Mouse (Mus musculus): ENCODE results near the gene Thpo.

Thpo gene

DNA sequence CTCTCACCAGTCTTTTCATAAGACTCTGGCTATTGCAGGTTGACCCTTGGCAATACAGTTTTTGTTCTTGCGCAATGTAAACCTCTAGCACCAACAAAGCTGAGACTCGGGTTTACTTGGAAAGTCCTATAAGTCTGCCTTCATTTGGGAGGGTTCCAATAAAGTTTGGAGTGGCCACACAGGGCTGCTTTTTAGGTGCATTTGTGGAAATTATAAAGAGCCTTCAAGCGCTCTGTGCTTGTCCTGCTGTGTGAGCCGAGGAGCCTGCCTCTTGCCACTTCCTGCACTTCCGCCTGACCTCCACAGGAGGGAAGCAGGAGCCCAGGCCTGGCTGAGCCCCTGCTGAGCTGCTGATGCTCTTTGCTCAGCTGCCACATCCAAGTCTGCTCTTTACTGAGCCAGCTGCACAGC lies 10.0 kb downstream of the Thpo start:
- DNase-seq (ENCODE audit: low spot score): peak; percentile 71

DNA sequence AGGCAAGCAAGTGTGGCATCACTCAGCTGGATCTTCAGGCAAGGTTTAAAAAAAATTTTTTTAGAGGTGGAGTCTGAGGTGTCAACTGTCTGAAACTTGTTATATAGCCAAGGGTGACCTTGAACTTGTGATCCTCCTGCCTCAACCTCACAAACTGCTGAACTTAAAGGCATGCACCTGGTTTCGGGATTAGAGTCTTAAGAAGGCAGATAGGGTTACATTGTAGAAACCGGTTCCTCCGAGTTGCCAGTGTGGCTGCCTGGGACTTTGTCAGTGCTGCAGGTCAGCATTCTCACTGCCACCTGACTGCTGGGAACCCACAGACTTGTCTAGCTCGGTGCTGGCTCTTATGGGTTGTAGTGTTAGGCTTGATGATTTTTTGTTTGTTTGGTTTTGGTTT lies 11.1 kb downstream of the Thpo start:
- DNase-seq (ENCODE audit: low spot score): no peak

DNA sequence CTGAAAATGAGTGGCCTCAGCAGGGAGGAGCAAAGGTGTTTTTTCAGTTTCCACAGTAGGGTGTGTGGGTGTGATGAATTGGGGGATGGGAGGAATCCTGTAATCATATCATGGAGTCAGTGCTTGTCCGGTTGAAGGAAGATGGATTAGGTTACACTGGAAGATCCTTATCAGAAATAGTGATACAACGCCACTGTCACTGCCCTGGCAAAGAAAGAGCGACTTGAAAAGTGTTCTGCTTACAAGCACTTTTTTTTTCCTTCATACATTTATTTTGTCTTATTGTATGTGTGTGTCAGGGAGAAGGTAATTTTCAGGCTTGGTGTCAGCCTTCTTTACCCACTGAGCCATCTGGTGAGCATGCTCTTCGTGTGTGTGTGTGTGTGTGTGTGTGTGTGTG lies 11.6 kb downstream of the Thpo start:
- no peak for DNase-seq (ENCODE audit: low spot score)

DNA sequence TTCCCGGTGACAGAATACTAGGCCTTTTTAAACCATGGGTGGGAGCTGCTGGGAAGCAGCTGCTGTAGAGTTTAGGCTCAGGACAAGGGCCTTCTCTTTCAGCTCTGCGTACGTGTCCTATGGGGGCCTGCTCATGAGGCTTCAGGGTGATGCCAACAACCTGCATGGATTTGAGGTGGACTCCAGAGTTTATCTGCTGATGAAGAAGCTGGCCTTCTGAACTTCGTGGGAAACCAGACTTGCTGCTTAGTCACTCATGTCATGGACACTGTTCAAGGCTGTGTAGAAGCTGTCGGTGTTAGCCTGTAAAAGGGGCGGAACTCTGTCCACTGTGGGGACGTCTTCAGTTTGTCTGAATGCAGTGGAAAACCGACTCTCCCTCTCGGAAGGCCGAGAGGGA lies 12.5 kb downstream of the Thpo start:
- no peak for DNase-seq (ENCODE audit: low spot score)

DNA sequence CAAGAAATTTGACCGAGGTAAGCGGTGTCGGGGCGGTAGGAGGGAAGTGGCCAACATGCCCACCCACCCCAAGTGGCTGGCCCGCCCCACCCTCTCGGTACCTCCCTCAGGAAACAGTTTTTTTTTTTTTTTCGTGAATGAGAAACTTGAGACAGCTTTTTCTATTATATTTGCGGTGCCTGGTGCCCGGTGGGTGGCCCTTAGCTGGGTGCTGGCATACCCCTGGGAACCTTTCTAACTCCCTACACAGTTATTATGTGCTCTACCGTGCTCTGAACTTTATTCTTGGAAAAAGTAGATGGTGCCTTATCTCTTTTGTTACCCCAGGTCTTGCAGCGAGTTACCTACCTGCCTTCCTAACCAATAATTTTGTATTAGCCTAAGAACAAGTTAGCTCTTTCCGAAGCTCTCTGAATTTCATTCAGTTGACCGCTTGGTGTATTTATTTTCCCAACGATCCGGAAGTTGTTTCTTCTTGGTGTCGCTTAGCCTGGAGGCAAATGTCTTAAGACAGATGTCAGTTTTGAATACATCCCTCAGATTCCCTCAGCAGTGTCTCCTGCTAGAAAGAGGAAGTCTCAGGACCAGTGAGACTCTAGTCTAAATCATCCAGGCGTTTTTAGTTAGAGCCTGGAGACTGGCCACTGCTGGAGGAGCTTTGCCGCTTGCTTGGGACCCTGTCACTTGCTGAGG lies 16.2 kb downstream of the Thpo start:
- no peak for DNase-seq (ENCODE audit: low spot score)

DNA sequence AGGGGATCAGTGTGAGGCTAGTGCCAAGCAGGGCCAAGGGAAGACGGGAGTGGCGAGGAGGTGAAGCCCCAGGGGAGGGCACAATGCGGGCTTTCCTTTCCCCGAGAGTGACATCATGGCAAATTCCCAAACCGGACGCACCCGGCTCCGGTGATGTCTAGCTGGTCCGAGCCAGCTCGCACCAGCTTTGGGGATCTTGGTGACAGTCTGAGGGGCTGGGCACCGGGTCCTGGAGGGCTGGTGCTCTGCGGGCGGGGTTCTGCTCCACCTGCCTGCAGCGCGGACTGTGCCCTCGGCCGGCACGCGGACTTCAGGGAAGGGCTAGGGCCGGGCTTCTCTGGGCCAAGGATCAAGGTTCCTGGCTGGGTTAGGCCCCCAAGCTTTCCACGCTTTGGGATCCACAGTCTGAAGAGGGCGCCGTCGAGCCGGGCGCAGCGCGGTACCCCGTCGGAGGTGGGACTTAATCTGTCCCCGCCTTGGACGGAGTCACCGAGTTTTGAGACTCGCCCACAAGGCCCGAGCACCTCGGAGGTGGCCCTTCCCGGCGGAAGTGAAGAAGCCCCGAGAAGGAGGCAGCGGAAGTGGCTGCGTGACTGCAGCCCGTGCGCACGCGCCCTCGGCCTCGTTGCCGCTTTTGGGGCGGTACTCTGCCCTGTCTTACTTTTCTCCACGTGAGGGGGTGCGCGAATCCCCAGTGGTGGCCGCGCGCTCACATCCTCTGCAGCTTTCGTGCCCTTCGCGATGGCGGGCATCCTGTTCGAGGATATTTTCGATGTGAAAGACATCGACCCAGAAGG lies 16.9 kb downstream of the Thpo start, which contains the start of the genes Polr2h and Clcn2:
Gene Polr2h (plus strand): TSS at position 485 of the 797 bp plus-strand sequence.
Gene Clcn2 (minus strand): TSS at position 566 of the 797 bp plus-strand sequence.
- peak; percentile 97 for DNase-seq (ENCODE audit: low spot score)

DNA sequence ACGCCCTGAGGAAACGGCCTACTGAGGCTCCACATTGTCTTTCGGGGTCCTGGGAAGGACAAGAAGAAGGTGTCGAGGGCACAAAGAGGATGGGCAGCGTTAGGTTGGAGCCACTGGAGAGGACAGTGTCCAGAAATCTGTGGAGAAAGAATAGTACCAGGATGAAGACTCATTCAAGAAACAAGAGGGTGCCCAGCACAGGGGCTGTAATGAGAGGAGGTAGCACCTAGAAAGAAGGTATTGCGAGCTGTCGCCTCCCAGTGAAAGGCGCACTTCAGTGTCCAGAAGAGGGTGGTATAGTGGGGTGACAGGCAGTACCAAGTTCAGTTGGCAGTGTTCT lies 17.5 kb downstream of the Thpo start:
- no peak for DNase-seq (ENCODE audit: low spot score)

DNA sequence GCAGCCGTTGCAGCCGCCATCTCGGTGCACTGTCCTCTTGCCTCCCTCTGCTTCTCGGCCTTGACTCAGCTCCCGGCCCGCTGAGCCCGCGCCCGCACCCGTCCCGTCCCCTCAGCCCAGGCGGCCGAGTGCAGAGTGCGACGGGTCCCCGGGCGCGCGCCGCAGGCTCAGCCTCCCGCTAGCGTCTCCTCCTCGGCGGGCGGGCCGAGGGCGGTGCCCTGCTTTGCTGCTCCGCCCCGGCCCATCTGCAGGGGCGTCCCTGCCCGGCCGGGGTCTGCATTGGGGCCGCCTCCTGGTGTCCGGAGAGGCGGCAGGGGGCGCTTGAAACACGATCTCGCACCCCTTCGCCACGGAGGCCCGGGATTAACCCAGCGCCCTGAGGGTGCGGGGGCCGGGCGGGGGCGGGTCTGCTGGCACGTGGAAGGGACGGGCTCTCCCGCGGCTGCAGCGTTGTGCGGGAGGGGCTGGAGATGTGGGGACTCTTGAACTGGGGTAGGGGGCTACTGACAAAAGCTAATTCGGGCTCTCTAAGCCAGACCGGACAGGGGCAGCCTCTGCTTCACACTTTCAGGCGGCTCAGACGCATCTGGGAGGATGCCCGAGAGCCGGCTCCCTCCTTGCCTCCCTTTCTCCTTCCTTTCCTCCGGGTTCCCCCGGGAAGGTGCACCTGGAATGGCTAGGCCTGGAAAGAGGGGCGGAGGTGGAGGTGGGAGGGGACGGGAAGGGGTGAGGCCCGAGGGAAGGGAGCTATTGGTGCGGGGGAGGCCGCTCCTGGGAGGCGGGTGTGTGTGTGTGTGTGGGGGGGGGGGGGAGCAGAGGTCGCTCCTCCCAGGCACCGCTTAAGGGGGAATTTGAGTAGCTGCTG lies 18.1 kb downstream of the Thpo start:
- peak; percentile 95 for DNase-seq (ENCODE audit: low spot score)

DNA sequence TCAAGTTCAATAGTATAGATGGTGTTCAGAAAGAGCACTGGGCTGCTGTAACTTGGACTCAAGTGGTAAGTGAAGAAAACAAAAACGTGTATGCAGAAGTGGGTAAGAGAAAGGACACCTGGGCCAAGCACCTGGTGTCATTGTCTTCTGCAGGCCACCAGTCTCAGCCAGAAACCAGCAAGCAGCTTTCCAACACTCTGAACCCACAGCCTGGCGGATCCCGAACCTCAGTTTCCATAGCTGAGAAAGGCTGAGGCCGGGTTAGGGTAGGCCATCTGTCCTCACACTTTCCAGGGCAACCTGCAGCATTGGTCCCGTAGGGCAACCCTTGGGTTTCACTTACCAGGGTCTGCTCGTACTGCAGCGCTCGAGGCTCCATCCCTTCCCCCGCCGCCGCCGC lies 18.7 kb downstream of the Thpo start:
- no peak for DNase-seq (ENCODE audit: low spot score)

DNA sequence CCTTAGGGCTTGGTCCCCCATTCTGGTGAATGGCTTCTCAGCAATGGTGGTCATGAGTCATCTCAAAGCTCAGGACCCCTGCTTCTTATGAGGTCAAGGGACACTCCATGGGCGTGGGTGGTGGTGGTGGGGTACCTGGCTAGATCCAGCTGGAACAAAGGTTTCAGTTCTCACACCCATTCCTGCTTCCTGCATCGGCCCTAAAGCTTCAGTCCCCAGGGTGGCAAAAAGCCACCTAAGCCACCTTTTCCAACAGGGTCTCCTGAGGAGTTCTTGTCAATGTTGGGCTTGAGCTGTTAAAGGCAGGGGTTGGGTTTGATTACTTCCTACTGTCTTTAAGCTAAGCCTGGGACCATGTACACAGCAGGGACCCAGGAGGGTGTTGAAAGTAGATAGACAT lies 19.1 kb downstream of the Thpo start:
- DNase-seq (ENCODE audit: low spot score): no peak

DNA sequence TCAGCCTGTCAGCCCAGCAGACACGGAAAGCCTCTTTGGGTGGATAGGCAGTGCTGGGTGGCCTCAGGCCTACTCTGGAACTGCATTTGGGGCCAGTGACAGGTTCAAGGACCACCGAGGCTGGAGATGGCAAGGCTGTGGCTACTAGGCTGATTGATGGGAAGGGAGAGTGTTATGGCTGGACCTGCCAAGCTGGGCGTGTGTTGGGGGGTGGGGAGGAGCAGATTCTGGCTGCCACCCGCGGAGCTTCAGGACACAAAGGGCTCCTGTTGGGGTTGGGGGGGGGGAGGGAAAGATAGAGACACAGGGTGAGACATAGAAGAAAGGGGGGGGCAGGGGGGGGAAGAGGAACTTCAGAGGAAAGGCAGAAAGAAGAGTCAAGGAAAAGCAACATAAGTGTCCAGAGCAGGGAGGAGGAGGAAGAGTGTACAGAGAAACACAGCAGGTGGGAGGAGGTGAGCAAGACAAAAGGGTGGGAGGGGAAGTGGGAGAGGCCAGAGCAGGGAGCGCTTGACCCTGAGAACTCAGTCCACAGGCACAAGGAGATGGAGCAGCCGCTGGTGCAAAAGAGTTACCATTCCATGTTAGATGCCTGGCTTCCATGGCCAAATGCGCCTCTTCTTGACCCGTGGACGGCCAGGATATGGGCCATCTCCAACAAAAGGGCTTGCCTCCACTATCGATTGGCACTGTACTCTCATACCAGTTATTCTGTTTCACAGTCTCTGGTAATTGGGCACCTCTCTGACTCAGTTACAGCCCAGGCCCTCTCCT lies 19.8 kb downstream of the Thpo start:
- DNase-seq (ENCODE audit: low spot score): no peak

DNA sequence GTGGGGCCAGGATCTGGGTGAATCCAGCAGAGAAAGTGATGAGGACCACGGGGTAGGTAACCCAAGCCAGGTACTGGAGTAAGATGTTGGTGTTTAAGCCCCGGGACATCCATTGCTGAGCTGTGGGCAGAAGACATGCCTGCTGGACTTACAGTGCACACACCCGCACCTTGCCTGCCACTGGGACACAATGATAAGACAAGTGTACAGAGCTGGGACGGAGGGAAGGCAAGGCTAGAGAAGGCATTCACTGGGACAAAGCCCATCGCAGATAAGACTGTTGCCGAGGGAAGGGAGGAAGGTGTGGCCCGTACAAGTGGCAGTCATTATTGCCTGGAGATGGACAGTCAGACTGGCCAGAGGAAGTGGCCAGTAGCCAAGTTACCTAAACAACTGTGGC lies 21.4 kb downstream of the Thpo start:
- no peak for DNase-seq (ENCODE audit: low spot score)

DNA sequence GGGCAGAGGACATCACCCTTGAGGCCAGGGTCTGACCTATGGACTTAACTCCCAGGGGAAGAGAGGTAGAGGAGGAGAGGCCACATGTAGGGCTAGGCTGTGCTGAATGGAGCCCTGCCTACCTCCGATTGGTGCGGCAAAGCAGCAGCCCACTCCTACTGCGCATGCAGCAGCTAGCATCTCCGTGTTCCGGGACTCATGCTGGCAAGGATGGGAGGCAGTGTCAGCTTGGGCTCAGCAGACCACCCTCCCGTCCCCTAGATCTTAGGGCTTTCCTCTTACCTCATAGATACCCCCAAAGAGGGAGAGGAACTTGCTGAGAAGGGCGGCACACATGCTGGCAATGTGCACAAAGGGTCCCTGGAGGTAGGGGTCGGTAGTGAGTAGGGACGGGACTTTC lies 22.1 kb downstream of the Thpo start:
- no peak for DNase-seq (ENCODE audit: low spot score)

DNA sequence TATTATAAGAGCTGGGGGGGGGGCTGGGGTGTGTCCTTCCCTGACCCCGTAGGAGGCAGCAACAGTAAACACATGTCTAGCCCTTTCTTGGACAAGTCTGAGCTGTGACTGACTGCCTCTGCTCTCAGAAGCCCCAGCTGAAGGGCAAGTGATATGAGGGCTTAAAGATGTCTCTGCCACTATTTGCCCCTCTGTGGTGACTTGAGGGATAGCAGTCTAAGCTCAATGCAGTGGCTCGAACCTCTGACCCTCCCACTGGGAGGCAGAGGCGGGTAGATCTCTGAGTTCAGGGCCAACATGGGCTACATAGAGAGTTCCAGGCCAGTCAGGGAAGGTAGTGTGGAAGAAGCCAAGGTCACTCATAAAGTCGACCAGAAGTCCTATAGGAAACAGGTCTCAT lies 23.5 kb downstream of the Thpo start:
- DNase-seq (ENCODE audit: low spot score): no peak

DNA sequence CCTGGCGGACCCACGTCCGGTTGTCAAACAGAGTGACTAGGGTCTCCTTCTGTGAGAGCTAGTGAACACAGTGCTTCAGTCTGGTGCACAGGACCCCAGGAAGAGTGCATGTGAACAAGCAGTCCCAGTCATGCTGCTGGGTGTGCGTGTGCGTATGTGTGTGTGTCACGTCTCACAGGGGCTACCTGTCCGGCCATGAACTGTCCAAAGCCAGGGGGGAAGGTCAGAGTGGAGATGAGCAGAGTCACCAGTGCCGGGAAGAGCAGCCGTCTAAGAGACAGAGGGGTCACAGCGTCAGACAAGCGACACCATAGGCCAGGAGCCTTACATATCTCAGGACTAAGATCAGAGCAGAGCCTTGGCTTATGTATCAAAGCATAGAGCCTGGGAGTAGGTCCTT lies 23.9 kb downstream of the Thpo start:
- no peak for DNase-seq (ENCODE audit: low spot score)

DNA sequence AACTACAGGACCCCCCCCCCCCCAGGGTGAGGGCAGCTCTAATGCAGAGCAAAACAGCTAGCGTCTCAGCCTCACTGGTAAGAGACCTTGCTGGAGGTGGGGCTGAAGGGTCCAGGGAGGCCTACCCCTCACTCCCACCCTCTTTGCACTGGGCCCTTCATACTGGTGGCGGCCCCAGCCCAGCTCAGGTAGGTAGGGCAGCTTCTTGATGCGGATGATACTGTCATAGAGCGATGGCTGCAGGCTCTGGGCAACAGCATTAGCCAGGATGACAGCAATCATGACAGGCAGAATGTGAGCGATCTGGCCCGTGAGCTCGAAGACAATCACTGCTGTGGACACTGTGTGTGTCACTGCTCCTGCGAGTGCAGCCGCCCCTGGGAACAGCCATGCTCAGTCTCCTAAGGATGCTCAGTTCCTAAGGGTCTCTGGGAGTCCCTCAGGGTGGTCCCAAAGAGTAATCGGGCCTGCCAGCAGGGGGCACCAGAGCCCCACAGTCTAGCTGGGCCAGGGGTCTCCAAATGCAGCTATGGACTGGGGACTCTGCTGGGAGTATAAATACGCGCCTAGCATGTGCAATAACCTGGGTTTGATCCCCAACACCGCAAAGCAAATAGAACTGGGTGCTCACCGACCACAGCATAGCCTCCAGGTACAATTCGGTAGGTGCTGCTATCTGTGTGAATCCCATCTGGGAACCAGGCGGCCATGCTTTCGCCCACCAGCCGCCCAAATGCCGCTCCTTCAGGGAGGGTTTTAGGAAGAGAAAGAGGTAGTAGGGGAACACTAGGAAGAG lies 25.2 kb downstream of the Thpo start:
- no peak for DNase-seq (ENCODE audit: low spot score)

DNA sequence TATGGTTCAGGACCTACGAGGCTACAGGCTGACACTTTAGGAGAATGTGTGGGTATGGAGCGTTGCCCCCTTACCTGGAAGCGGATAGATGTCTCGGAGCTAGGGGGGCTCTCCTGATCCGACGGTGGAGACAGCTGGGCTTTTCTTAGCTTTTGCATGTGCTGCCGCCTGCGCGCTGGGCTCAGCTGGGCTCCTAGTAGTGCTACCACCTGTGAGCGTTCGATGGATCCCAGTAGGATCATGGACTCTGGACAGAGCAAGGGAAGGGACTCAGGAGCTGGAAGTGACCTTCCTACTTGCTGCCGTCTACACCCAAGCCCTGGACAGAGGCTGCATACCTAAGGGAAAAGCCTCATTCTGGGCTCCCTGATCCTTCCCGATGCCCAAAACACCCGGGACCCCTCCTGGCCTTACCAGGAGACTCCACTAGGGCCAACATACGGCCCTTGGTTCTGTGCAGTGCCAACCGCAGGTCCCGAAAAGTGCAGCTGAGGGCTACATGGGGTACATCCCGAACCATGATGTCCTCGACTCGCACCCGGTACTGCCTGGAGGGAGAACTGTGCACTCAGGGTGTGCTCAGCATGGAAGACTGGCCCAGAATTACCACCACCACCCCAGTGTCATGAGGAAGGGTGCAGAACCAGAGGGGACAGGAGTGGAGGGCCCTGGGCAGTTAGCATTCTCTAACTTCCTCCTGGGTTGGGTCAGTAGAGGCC lies 25.9 kb downstream of the Thpo start:
- DNase-seq (ENCODE audit: low spot score): no peak

DNA sequence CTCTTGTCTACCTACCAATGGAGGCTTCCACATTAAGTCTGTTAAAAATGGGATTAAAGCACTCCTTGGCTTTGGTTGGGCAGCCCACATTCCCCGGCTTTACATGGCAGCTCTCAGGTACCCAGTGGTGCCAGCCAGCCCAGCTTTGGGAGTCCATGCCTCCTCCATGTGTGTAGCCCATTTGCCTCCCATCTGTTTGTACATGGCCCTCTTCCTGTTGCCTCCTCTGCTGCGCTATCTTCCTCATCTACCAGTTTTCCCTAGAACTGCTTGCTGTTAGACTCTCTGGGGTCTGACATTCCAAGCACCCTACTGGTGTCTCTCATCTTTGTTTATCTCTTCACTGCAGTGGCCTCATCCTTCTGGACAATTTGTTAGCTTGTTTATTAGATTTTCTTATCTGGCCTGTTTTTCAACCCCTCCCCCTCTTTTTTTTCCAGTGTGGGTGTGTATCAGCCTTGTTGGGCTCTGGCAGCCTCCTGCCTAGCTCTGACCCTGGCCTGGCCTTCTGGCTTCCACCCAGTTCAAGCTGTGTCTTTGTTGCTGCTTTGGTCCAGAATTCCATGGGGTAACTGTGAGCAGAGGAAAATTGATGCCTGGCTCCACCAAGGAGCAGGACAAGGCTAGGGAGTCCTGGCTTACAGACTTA lies 27.8 kb downstream of the Thpo start:
- no peak for DNase-seq (ENCODE audit: low spot score)

DNA sequence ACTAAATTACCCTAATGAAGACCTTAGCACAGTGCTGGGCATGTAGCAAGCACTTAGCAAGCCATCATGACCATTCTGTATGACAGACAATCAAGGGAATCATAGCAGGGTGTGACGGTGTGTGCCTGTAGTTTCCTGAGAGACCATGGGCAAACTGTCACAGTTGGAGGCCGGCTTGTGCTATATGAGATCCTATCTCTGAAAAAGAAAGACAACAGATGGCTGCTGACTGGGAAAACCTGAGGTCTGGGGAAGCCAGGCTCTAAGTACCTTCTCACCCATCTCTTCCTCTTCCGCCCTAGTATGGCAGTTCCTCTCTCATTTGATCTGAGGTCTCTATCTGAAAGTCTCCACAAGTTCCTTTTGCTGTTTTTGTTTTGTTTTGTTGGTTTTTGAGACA lies 28.5 kb downstream of the Thpo start:
- no peak for DNase-seq (ENCODE audit: low spot score)
